Mouse (Mus musculus) thymus, adult 2 months (tissue): ENCODE data around the gene 1700001C02Rik. TPM values are rescaled to one million over a fixed set of nuclear protein-coding genes. Genes with fewer than 3 reads are reported as not detected.

Experiments
- DNase-seq: peaks from one replicate; pipeline ENCODE4 v3.0.0; 2021
- H3K27ac ChIP-seq: fragments of 200-500 bp; 2 replicates; pipeline ENCODE4 v1.5.1; 2012; ENCODE audit warnings: low read length, control low read depth; ENCODE audit not compliant: control insufficient read depth, insufficient read depth
- H3K27me3 ChIP-seq: fragments of 200-500 bp; 2 replicates; pipeline ENCODE4 v1.6.1; 2012; ENCODE audit warnings: mild to moderate bottlenecking, low read length, moderate library complexity, mixed read lengths; ENCODE audit not compliant: control insufficient read depth, insufficient read depth
- H3K36me3 ChIP-seq: fragments of 200-500 bp; 2 replicates; pipeline ENCODE4 v1.6.1; 2012; ENCODE audit warnings: mild to moderate bottlenecking, low read length, moderate library complexity; ENCODE audit not compliant: control insufficient read depth, insufficient read depth
- H3K4me1 ChIP-seq: fragments of 200-500 bp; replicated peaks from 2 replicates; pipeline ENCODE4 v1.6.1; 2012; ENCODE audit warnings: low read length; ENCODE audit not compliant: control insufficient read depth, insufficient read depth
- H3K4me3 ChIP-seq: fragments of 200-500 bp; 2 replicates; pipeline ENCODE4 v1.5.1; 2012; ENCODE audit warnings: mild to moderate bottlenecking, low read length, control low read depth, moderate library complexity; ENCODE audit not compliant: control insufficient read depth, insufficient read depth
- CTCF ChIP-seq: fragments of 200-500 bp; IDR thresholded peaks from 2 replicates; pipeline ENCODE4 v1.5.1; 2012; ENCODE audit warnings: mild to moderate bottlenecking, control low read depth, low read length, moderate library complexity, borderline replicate concordance; ENCODE audit not compliant: control insufficient read depth, poor library complexity, insufficient read depth; ENCODE audit errors: extremely low read depth
- POLR2A ChIP-seq: fragments of 200-500 bp; IDR thresholded peaks from 2 replicates; pipeline ENCODE4 v1.6.1; 2012; ENCODE audit warnings: mild to moderate bottlenecking, low read length, control low read depth, moderate library complexity; ENCODE audit not compliant: control insufficient read depth, poor library complexity, insufficient read depth; ENCODE audit errors: extremely low read depth
- WGBS: fragments of 180-500 bp; shearing (Covaris S2); methylation state at CpG from one replicate; pipeline ENCODE4 v1.1.7; 2018; 5-methylcytosine and 5-hydroxymethylcytosine counted together
- polyA plus RNA-seq: library from polyadenylated mRNA; depleted of rRNA; stranded (reverse); fragments of >200 nt; gene quantifications from 2 replicates; pipeline ENCODE4 v1.2.3, GENCODE M21; 2012

Gene 1700001C02Rik
- polyA plus RNA-seq, 1 experiment: 0.51 TPM

GRCm38 (mm10) chr5:30440308-30440906 is 25.4 kb upstream of the 1700001C02Rik start:
- TF ChIP-seq POLR2A (no peak), CTCF (no peak)
- WGBS: 91% methylated on average over 8 of the region's 8 CpGs
- no peak for DNase-seq
- Histone ChIP-seq H3K27ac (no peak overlapping the region), H3K4me3 (no peak overlapping the region), H3K36me3 (no peaks in the 10 kb centered on the region), H3K27me3 (no peaks in the 10 kb centered on the region), H3K4me1 (no peaks in the 10 kb centered on the region)

GRCm38 (mm10) chr5:30442196-30442595 is 23.7 kb upstream of the 1700001C02Rik start:
- Histone ChIP-seq H3K4me1 (no peaks in the 10 kb centered on the region), H3K27ac (no peak overlapping the region), H3K4me3 (no peak overlapping the region), H3K27me3 (no peaks in the 10 kb centered on the region), H3K36me3 (no peaks in the 10 kb centered on the region)
- no peak for DNase-seq
- WGBS: 65% methylated on average over 5 of the region's 5 CpGs
- TF ChIP-seq POLR2A (no peak), CTCF (no peak)

GRCm38 (mm10) chr5:30444327-30444895 is 21.4 kb upstream of the 1700001C02Rik start:
- no peaks in the 10 kb centered on the region for H3K36me3 ChIP-seq
- 94% methylated on average over 13 of the region's 13 CpGs for WGBS
- no peaks in the 10 kb centered on the region for H3K4me1 ChIP-seq
- no peaks in the 10 kb centered on the region for H3K27me3 ChIP-seq
- no peak for DNase-seq
- TF ChIP-seq POLR2A (no peak), CTCF (no peak)
- no peak overlapping the region for H3K27ac ChIP-seq
- H3K4me3 ChIP-seq: no peak overlapping the region

GRCm38 (mm10) chr5:30456056-30456455 is 9.8 kb upstream of the 1700001C02Rik start:
- no peak overlapping the region for H3K27ac ChIP-seq

GRCm38 (mm10) chr5:30460155-30460554 is 5.7 kb upstream of the 1700001C02Rik start:
- WGBS: 58% methylated on average over 4 of the region's 4 CpGs

More at GRCm38 (mm10) chr5:30456056-30456455, 9.8 kb upstream of the 1700001C02Rik start:
- Histone ChIP-seq H3K27me3 (no peaks in the 10 kb centered on the region), H3K36me3 (no peaks in the 10 kb centered on the region), H3K4me3 (no peak overlapping the region), H3K4me1 (no peaks in the 10 kb centered on the region)
- no peak for DNase-seq
- WGBS: 56% methylated on average over 6 of the region's 6 CpGs
- TF ChIP-seq CTCF (no peak), POLR2A (no peak)

GRCm38 (mm10) chr5:30461821-30462220 is 4.0 kb upstream of the 1700001C02Rik start, which contains the start of gene Otof:
Gene Otof (minus strand): TSS chr5:30461932.
- Histone ChIP-seq H3K4me1 (no peaks in the 10 kb centered on the region), H3K4me3 (no peak within 1 kb of the TSS), H3K27ac (no peak within 1 kb of the TSS), H3K36me3 (no peaks in the 10 kb centered on the region), H3K27me3 (no peaks in the 10 kb centered on the region; the same call in 1 of the 2 replicates)
- no peak for TF ChIP-seq CTCF
- no peak for TF ChIP-seq POLR2A
- 36% methylated on average over 12 of the region's 12 CpGs for WGBS
- no peak for DNase-seq

More at GRCm38 (mm10) chr5:30460155-30460554, 5.7 kb upstream of the 1700001C02Rik start:
- Histone ChIP-seq H3K4me3 (no peak overlapping the region), H3K4me1 (no peaks in the 10 kb centered on the region), H3K36me3 (no peaks in the 10 kb centered on the region), H3K27ac (no peak overlapping the region), H3K27me3 (no peaks in the 10 kb centered on the region)
- TF ChIP-seq POLR2A (no peak), CTCF (no peak)
- DNase-seq: no peak
